Mouse (Mus musculus) testis, adult 2 months (tissue): ENCODE measurements around the gene Cmss1.

Experiments
- CTCF ChIP-seq: fragments of 200-500 bp; IDR thresholded peaks from 2 replicates; pipeline ENCODE4 v1.5.1; 2012; ENCODE audit warnings: low read depth, mild to moderate bottlenecking, inconsistent platforms, low read length, moderate library complexity; ENCODE audit not compliant: control insufficient read depth, insufficient read depth, insufficient replicate concordance
- POLR2A ChIP-seq: fragments of 200-500 bp; IDR thresholded peaks from 2 replicates; pipeline ENCODE4 v1.6.1; 2012; ENCODE audit warnings: low read depth, mild to moderate bottlenecking, inconsistent platforms, low read length, moderate library complexity; ENCODE audit not compliant: control insufficient read depth

DNA sequence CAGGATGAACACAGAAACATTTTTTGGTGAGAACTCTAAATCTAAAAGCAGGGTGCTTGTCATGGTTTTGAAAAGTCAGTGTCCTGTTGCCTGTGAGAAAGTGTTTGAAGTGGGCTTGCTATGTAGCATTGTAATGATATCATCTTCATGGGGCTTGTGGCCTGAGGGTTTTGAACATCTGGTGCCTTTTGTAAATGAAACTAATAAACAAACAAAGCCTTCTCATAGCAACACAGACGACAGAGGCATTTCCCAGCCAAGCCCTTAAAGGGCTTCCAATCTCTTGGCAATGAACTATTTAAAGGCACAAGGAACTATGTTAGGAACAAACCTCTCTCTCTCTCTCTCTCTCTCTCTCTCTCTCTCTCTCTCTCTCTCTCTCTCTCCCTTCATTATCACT lies 339.6 kb downstream of the Cmss1 start:
- TF ChIP-seq POLR2A (no peak), CTCF (no peak)
